Mouse (Mus musculus) monocyte, adult 2 months (primary cell): ENCODE data around the gene Glt28d2.

ENCODE experiments used
- DNase-seq, 2 experiments: peaks; one replicate each; pipeline ENCODE4 v3.0.0; 2022; ENCODE audit warnings: low spot score in 2 of 2, low read depth in 1 of 2

Glt28d2 gene

GRCm38 (mm10) chr3:85829047-85829446 is 58.3 kb downstream of the Glt28d2 start:
- DNase-seq: no peak

GRCm38 (mm10) chr3:85827815-85828214 is 59.5 kb downstream of the Glt28d2 start:
- no peak for DNase-seq

GRCm38 (mm10) chr3:85827283-85827682 is 60.0 kb downstream of the Glt28d2 start:
- DNase-seq: no peak

- DNase-seq: no peak
These were observed 66.3 kb downstream of the Glt28d2 start for GRCm38 (mm10) chr3:85820839-85821548.
